Mouse (Mus musculus) urinary bladder, postnatal 25 days (tissue): ENCODE results near the gene Aup1.

Source experiments
- DNase-seq: peaks from one replicate; pipeline ENCODE4 v3.0.0; 2022; ENCODE audit warnings: low spot score

Aup1 gene

DNA sequence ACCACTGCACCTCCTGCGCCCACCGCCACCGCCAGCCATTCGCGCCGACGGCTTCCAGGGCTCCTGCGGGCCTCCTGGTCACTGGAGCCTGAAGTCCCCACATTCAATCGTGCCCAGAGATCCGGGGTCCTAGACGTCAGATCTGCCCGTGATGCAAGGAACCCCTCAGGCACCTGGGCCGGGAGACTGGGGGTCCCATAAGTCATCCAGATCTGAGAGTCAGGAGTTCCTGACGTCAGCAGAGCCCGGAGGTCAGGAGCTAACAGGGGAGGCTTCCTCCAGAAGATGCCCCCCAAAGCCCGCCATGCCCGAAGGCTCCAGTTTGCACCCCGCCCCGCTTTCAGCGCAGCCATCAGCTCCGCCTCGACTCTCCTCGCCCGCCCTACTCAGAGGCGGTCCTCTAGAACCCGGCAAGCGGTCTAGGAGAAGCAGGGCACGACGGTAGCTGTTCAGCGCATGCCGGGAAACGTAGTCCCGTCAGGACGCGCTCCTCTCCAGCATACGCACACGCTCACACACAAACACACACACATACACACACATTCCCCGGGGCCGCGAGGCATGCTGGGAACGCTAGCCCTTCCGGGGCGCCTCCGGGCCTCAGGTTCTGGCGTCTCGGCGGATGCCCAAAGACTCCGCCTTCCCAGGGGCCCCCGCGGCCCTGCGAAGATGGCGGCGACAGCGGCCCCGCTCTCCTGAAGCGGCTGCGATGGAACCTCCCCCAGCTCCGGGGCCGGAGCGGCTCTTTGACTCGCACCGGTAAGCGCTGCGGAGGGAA lies at the start of gene Aup1:
TSS of gene Aup1 (plus strand) at position 448 of the 778 bp plus-strand sequence.
- peak; percentile 93 for DNase-seq

DNA sequence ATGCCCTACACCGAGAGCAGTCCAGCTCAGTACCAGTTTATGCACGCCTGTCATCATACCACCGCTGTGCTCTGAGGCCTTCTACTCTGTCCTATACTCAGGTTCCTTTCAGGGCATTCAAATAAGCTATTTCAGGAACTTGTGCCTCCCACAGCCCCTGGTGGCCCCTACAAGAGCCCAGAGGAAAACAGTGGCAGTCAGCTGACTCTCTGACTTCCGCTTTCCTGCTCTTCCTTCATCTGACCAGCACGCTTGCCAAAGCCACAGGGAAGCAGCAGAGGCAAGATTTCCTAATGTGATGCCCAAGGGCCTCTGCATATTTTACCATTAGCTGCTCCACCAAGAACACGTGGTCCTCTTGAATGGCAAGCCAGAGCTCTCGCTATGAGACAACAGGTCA lies 49.4 kb upstream of the Aup1 start:
- no peak for DNase-seq

DNA sequence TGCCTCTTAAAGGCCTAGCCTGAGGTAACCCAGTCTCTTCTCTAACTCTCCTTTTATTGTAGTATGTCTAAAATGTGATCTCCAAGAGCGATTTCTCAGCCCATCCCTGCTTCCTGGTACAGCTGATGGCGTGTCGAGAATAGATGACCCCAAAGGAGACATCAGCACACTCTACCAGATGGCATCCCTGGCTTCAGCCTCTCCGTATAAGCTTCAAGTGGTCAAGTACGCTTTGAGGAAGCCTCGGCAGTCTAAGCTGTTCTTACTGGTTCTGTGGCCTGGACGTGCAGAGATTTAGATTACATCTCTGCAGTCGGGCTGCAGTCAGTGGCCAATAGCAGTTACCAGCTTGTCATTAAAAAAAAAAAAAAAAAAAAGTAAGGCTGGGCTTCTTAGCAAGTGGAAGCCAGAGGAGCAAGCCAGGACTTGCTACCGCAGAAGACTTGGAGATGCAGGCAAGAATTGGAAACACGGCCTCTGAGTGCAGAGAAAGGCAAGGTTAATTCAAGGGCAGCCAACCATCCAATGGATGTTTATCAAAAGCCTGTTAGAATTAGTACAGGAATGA lies 48.8 kb upstream of the Aup1 start:
- no peak for DNase-seq

DNA sequence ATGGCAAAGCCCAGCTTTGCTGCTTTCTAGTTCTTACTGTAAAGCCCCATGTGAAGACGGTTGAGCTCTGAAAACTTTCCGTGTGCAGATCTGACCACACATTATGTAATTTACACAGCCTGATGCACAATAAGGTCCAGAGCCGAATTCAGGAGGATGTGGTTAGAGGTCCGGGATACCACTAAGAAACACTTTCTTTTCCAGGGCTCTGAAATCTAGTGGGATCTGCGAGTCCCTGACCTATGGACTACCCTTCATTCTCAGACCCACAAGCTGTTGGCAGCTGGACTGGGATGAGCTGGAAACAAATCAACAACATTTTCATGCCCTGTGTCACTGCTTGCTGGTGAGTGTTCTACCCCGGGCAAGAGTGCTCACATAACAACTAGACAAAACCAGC lies 48.2 kb upstream of the Aup1 start:
- DNase-seq = no peak

DNA sequence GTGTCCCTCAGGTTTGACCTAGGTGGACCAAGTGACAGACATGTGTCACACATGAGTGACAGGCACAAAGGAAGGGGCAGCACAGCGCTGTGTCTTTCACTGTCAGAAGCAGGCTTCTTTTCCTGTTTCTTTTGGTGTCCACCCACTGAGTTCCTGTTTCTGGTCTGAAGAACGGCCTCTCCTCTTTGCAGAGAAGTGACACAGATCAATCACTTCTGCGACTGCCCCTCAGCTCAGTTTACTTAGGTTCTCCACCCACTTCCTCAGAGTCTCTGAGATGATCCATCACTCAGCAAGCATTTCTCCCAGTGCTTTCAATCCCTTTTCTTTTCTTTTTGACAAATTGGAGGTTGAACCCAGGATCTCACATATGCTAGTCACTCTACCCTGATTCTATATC lies 45.7 kb upstream of the Aup1 start:
- no peak for DNase-seq

DNA sequence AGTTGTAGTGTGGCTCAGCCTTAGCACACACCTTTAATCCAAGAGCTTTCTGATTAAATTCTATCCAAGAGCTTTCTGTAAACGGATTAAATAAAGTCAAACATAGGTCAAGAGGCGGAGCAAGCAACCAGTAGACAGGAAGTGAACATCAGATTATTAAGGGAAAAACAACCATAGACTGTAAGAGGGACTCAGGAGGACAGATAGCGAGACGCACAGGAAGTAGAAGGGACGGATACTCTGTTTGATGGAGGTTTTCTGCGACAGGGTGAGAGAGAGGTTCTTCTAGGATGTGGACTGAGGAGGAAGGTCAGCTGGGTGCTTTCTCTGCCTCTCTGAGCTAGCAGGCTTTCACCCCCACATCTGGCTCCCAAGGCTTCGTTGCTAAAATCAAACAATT lies 44.3 kb upstream of the Aup1 start:
- no peak for DNase-seq

DNA sequence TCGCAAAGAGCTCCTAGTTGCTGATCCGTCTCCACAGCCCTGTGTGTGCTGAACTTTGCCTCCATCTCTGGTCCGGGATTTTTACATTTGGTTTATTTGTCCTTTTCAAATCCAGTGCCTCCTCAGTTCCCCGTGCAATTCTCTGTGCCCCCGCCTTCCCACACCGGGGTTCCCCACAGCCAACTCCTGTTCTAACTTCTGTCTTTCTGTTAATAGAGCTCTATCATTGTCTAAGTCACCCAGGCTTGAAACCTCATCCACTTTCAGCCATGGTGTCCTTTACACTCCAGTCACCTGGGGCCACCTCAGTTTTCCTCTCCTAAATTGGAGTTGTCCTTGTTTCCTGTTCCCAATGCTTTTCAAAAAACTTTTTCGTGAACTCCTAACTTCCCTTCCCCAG lies 43.1 kb upstream of the Aup1 start:
- no peak for DNase-seq

DNA sequence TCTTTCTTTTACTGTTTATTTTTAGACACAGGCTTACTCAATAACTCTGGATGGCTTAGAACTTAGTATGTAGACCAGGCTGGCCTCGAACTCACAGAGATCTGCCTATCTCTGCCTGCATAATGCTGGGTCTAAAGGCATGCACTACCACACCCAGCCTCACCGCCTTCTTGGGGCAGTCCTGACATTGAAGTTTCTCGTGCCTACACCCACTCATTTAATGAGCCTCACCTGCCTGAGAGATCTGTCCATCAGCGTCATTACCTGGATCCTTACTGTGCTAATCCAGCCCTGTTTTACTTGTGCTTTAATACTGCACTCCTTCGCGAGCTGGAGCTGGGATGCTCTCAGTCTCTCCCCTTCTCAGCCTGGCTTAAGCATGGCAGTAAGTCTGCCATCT lies 42.6 kb upstream of the Aup1 start:
- no peak for DNase-seq

DNA sequence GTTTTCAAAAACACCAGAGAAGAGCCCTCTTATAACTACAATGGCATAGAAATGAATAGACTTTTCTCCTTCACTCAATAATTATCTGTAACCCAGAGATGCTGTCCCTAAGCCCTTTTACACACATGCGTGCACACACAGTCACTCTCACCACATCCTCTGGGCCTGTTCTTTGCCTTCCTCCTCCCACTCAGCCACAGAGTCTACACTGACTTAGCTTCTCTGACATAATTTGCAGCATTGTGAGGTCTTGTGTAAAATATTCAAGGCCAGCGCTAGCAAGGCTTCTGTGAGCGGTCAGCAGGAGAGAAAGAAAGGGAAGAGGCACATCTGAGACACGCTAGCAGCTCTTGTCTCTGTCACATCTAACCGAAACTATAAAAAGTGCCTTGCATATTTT lies 40.9 kb upstream of the Aup1 start:
- no peak for DNase-seq

DNA sequence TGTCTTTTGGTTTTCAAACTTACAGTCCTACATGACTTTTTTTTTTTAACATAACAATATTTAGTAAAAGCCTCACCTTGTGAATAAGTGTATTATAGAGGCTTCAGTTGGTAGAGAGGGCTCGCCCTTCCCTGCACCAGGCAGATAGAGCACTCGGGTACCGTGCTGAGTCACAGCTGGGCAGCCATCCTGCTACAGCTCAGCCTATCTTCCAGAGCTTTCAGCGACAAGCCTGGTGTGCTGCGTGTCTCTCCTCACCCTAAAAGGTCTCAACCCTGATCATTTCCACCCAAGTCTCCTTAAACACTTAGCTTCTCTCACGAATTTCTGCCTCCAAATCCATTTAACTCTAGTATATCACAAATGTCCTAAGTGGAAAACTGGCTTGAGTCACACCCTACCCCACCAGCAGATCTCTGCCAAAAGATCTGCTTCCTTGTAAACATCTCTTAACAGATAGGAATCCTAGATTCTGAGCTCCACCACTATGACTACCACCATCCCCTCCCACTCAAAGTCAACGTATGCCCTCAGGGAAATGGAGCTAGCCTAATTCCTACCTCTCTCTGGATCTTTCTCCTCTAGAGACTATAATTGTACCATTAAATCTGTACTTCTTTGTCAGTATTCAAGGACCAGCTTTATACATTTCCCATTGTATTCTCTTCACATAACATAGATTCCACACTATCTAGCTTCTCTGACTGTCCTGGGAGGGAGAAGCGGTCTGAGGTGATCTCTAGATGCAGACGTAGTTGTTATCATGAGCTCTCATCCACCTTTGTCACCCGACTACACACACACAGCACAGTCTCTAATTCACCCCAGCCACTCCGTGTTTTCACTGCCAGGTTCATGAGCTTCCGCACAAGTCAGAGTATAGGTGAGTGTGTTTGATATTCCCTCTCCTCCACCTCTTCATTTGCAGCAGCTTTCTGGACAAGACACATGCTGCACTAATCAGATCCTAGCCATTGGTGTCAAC lies 39.5 kb upstream of the Aup1 start:
- no peak for DNase-seq

DNA sequence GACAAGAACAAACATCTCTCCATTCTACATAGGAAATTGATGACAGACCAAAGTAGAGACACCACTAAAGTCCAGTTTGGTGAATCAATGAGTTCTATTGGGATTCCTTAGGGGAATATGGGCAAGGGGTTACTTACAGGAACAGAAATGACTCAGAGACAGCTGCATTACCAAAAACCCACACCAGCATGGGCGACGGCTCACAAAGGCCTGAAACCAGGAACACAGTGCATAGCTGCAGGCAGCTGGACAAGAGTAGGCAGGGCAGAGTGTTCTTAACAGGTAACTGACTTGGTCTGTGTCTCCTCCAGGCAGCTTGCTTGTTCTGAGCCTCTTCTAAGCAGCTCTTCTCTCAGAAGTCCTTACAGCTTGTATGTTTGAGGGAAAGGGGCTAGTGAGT lies 38.6 kb upstream of the Aup1 start:
- no peak for DNase-seq

DNA sequence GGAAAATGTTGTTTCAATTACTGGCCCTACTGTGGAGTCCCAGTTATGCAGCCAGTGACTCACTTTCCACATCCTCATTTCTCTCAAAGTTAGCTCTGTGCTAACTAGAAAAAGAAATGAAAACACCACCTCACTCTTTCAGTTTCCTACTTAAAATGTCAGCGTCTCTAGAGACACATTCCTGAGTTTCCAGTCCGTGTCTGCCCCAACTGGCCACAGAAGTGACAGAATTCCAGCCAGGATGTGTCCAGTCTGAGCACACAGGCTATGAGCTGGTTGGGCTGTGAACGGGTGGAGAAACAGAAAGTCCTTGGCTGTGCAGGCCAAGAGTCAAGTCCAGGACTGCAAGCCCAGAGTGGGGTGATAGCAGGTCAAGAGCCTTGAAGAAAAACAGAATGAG lies 37.1 kb upstream of the Aup1 start:
- DNase-seq = no peak

DNA sequence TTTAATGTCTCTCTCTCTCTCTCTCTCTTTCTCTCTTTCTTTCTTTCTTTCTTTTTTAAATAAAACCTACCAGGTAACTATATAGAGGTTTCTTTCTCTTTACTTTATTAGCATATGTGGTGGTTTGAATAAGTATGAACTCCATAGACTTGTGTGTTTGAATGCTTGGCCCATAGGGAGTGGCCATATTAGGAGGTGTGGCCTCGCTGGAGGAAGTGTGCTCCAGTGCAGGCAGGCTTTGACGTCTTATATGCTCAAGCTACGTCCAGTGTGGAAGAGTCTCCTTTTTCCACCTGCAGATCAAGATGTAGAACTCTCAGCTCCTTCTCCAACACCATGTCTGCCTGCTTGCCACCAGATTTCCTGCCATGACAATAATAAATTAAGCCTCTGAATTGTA lies 35.3 kb upstream of the Aup1 start:
- no peak for DNase-seq

DNA sequence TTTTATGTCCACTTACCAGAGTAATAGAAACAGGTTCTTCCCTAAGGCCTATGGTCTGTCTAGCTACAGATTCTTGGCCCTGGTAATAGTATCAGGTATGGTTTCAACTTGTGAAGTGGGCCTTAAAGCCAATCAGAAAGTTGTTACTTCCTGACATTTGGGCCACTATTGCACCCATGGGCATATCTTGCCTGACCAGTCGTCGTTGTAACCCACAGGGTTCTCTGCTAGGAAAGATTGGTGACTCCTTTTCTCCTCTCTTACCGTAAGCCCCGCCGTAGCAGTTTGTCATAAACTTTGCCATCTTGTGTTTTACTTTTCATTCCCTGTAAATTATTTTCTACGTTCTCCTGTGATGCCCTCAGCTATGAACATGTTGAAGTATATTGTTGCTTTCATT lies 34.2 kb upstream of the Aup1 start:
- no peak for DNase-seq

DNA sequence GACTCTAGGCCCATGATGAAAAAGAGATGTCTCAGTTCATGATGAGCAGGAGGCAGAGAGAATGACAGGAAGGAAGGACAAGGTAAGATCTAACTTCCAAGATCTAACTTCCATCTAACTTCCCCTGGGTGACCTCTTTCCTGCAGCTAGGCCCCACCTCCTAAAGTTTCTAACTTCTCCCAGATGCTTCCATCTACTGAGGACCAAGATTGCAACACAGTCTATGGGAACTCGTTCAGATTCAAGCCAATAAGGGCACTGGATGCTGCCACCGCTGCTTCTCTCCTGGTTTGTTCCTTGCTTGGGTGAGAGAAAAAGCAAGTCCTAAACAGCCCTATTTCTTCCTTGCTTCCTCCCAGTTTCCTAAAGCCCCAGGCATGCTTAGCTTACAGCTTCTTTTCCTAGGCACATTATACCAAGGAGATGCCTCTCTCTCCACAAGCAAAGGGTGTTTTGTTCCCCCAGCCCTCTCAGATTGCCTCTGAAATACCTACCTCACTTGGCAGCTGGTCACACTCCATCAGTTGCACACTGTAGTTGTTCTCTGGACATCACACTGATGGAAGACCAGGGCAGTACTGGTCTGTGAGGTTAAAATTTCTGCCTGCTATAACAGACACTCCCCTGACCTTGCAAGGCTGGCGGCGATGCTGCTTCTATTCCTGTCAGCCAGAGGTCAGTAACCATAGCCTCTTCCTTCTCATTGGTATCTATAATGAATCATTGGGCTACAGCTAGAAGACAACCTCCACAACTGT lies 33.3 kb upstream of the Aup1 start:
- no peak for DNase-seq

DNA sequence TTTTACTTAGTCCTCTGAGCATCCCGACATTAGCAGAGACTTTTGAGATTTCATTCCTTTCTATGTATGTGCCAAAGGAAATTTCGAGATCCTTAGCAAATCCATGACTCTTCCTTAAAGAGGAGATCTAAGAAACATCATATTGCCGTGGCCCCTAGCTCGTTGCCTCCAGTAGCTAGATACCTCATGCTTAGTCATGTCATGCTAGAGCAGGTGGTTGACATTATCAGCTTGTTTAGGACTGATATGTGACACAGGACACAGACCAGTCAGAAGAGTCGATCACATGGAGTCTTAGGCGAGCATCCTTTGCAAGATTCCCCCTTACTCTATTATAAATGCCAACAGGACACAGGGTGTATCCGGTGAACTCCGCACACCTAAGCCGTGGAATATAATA lies 31.3 kb upstream of the Aup1 start:
- no peak for DNase-seq

DNA sequence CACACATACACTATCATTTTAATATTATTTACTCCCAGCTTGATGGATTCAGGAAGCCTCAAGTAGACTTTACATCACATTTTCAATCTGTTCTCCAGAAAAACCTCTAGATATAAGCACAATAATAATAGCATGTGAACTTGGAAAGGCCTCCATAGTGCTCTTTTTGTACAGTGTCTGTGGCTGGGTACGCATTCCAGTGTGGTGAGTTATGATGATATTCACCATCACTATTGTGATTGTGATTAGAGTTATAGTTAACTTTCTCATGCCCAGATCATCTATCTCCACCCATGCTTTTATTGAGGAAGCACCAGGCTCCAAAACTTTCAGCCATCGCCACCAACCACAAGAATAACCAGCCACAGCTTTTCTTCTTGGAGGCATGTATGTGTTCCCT lies 30.5 kb upstream of the Aup1 start:
- DNase-seq = no peak

DNA sequence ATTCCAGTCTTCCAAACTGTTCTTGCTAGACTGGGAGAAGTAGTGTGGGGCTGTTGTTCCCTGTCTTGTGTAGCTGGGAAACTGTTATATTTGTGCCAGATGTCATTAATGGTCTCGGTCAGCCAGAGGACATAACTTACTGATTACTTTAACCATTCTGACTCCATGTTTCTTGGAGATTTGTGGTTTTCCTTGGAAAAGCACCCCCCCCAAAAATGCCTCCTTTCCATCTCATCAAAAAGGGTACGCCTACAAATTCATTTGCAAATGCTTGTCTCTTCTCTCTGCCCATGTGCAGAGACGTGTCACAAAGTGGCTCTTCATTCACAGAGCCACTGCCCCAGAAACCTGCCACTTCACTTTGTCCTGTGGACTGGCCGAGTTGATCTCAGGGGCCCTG lies 29.9 kb upstream of the Aup1 start:
- DNase-seq = no peak

DNA sequence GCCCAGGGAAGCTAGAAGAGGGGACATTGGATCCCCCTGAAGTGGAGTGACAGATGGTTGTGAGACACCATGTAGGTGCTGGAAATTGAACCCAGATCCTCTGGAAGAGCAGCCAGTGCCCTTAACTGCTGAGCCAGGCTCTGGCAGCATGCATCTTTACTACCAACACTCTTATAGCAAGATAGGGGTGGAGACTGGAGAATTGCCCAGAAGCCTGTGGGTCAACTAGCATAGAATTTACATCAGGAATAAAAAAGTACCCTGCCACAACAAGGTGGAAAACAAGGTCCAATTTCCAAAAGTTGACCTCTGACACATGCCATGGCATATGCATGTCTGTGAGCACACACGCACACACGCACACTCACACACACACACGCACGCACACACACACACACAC lies 29.1 kb upstream of the Aup1 start:
- no peak for DNase-seq

DNA sequence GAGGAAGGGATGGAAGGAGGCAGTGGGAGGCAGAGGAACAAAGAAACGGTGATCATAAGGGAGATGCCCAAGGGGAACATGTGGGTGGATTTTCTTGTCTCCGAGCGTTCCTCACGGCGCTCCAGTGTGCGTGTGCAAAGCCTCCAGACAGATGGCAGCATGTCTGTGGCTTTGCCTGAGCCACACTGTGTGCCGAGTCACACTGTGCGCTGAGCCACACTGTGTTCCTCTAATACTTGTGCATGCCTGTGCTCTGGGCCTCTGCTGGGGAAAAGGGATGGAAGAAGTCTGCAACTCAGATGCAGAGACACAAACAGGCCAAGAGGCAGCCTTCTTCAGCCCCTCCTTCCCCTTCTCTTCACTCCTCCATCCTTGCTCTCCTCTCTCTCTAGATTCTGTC lies 27.0 kb upstream of the Aup1 start:
- DNase-seq = no peak

DNA sequence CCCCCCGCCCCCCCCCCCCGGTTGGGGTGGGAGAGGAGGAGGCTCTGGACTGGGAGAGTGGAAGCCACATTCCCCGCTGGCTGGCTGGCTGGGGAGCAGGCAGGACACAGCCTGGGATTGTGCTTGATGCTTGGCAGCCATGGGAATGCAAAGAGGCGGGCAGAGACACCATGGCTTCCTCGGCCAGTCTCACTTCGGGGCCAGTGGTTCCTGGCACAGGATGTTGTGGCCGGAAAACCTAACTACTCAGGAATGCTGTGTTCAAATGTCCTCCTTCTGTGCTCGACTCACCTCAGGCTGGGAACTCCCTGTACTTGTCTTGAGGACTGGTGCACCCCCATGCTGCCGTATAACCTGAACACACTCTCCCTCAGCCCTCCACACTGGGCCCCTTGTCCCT lies 26.6 kb upstream of the Aup1 start:
- DNase-seq = no peak

DNA sequence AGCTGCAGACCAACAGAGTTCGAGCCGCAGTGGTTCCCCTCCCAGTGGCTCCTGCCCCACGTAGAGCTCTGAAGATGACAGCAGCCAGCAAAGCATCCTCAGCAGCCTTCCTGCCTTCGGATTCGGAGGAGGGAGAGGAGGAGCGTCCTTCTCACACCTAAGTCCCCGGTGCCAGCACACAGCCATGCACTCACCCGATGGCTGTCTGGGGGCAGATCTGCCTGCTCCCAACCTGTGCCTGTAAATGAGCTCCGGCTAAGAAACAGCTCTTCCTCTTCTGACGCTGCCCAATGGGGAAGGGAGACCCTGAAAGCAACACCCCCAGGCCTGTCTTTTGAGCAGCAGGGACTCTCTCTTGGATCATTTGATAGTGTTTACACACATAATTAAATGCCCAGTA lies 24.5 kb upstream of the Aup1 start:
- DNase-seq = no peak
